Mouse (Mus musculus): ENCODE results near the gene Celf1.

DNA sequence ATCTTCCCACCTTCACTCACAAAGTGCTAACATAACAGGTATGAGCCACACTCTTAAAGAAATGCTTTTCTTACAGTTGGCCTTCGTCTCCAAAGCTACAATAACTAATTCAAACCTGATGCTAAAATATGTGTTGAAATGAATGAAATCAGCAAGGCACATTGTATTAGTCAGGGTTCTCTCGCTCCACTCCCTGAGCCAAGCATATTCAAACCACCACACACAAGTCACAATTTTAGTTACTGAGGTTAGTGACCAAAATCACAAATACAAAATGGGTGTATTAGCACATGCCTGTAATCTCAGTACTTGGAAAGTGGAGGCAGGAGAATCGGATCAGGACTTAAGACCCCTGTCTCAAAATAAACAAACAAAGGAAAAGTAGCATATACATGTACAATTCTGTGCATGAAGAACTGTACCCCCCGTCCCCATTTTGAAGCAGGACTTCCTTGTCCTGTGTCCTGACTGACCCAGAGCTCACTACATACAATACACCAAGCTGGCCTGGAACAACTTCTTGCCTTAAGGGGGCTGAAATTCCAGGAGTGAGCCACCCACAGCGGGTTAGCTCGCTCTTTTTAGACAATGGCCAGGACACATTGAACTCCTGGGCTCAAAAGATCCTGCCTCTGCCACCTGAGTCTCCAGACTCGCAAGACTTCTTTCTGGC lies 23.5 kb upstream of the Celf1 start:
- no peak for TF ChIP-seq USF1 (IDR thresholded peaks at IDR 0.05; ENCODE audit: low read depth)
- no peak for TF ChIP-seq POLR2A (IDR thresholded peaks at IDR 0.05; ENCODE audit: insufficient read length, low read depth)
- no peak for TF ChIP-seq TCF12 (IDR thresholded peaks at IDR 0.05; ENCODE audit: insufficient read depth, poor library complexity, severe bottlenecking)
- TF ChIP-seq MAX (IDR thresholded peaks at IDR 0.05; ENCODE audit: low read depth) = no peak
- no peak for TF ChIP-seq MYOD1 (IDR thresholded peaks at IDR 0.05; ENCODE audit: control insufficient read depth in 1 of 3, insufficient read length in 2 of 3, low read depth in 2 of 3)
- TF ChIP-seq CEBPB (IDR thresholded peaks at IDR 0.05; ENCODE audit: insufficient read depth, poor library complexity, severe bottlenecking) = no peak
- TF ChIP-seq E2F4 (IDR thresholded peaks at IDR 0.05; ENCODE audit: insufficient read depth) = no peak
- no peak for TF ChIP-seq POLR2AphosphoS2 (IDR thresholded peaks at IDR 0.05; ENCODE audit: insufficient read length, low read depth)
- TF ChIP-seq SRF (IDR thresholded peaks at IDR 0.05; ENCODE audit: control insufficient read depth, insufficient read length, low read depth) = no peak
- no peak for TF ChIP-seq TCF3 (IDR thresholded peaks at IDR 0.05; ENCODE audit: insufficient read length, low read depth)

Measured in myocyte (in vitro differentiated cells).